Mouse (Mus musculus) CH12.LX (cell line): Measurements from ENCODE around the gene Arhgef2. TPM values are rescaled to one million over a fixed set of nuclear protein-coding genes. Genes with fewer than 3 reads are reported as not detected.
A peak's percentile ranks its signal among the peaks of the same experiment; 100 is the strongest.
"Not testable (repeated sequence)": the region's sequence is repeated elsewhere in the genome, so short reads cannot be mapped to it uniquely, and the experiment has no call there.

Experiments
- DNase-seq: peaks from one replicate; pipeline ENCODE4 v3.0.0-alpha.2; 2013; ENCODE audit errors: extremely low read depth
- H3K27ac ChIP-seq: 2 replicates; pipeline ENCODE4 v1.5.1; 2012; ENCODE audit warnings: low read depth, mild to moderate bottlenecking, control low read depth, moderate library complexity; ENCODE audit not compliant: insufficient read depth
- H3K27me3 ChIP-seq: replicated peaks from 2 replicates; pipeline ENCODE3; 2012; ENCODE audit warnings: inconsistent platforms
- H3K36me3 ChIP-seq, 2 experiments: replicated peaks in 1 of 2; 2 replicates each; pipeline versions ENCODE3 to v1.6.1; 2012; ENCODE audit warnings: inconsistent platforms in 1 of 2, low read length in 1 of 2, mild to moderate bottlenecking in 1 of 2, mixed read lengths in 1 of 2, moderate library complexity in 1 of 2; ENCODE audit not compliant: control insufficient read depth in 1 of 2, insufficient read depth in 1 of 2
- H3K4me1 ChIP-seq, 2 experiments: 2 replicates each; pipeline ENCODE4 v1.6.1; 2012; ENCODE audit warnings: inconsistent platforms in 1 of 2, moderate library complexity in 1 of 2; ENCODE audit not compliant: insufficient read depth in 2 of 2, control insufficient read depth in 1 of 2
- H3K4me2 ChIP-seq: 2 replicates; pipeline ENCODE4 v1.6.1; 2012; ENCODE audit warnings: low read depth, mild to moderate bottlenecking, control low read depth; ENCODE audit not compliant: poor library complexity, insufficient read depth, severe bottlenecking
- H3K4me3 ChIP-seq, 3 experiments: fragments of 150-350 bp in 1 of 3; sonication (generic) in 1 of 3; replicated peaks in 1 of 3; 2 replicates each; pipeline versions ENCODE3 to v1.5.1; 2011 to 2012; ENCODE audit warnings: low read depth in 2 of 3, low read length in 2 of 3, mild to moderate bottlenecking in 2 of 3, moderate library complexity in 2 of 3, control low read depth in 1 of 3, improper control_type of control experiment in 1 of 3, inconsistent platforms in 1 of 3, mixed read lengths in 1 of 3; ENCODE audit not compliant: poor library complexity in 1 of 3
- H3K79me2 ChIP-seq: replicated peaks from 2 replicates; pipeline ENCODE4 v1.6.1; 2012; ENCODE audit warnings: mild to moderate bottlenecking, moderate library complexity; ENCODE audit not compliant: control insufficient read depth, poor library complexity, insufficient read depth, severe bottlenecking; ENCODE audit errors: extremely low read depth
- H3K9ac ChIP-seq: 2 replicates; pipeline ENCODE4 v1.6.1; 2012; ENCODE audit warnings: low read depth, mild to moderate bottlenecking, control low read depth, moderate library complexity; ENCODE audit not compliant: insufficient read depth
- H3K9me3 ChIP-seq: replicated peaks from 2 replicates; pipeline ENCODE3; 2012; ENCODE audit warnings: low read length, inconsistent platforms, mixed read lengths
- BHLHE40 ChIP-seq: IDR thresholded peaks from 2 replicates; pipeline ENCODE4 v1.6.1; 2011; ENCODE audit warnings: mild to moderate bottlenecking, low read depth, low read length, improper control_type of control experiment
- CHD1 ChIP-seq: IDR thresholded peaks from 2 replicates; pipeline ENCODE4 v1.6.1; 2012; ENCODE audit warnings: low read depth, low read length, improper control_type of control experiment, inconsistent platforms
- CTCF ChIP-seq, 2 experiments: IDR thresholded peaks in 1 of 2; conservative IDR thresholded peaks in 1 of 2; 2 replicates each; pipeline ENCODE4 v1.5.1; 2011 to 2012; ENCODE audit warnings: low read depth in 2 of 2, low read length in 2 of 2, improper control_type of control experiment in 1 of 2, inconsistent platforms in 1 of 2, mild to moderate bottlenecking in 1 of 2, moderate library complexity in 1 of 2
- E2F4 ChIP-seq: IDR thresholded peaks from 2 replicates; pipeline ENCODE4 v1.6.1; 2011; ENCODE audit warnings: low read depth, low read length, improper control_type of control experiment; ENCODE audit not compliant: insufficient replicate concordance
- JUN ChIP-seq: IDR thresholded peaks from 2 replicates; pipeline ENCODE4 v1.6.1; 2011; ENCODE audit warnings: low read depth, mild to moderate bottlenecking, low read length, improper control_type of control experiment, moderate library complexity; ENCODE audit not compliant: insufficient read depth
- KAT2A ChIP-seq: IDR thresholded peaks from 2 replicates; pipeline ENCODE4 v1.6.1; 2012; ENCODE audit warnings: low read length, improper control_type of control experiment, inconsistent platforms; ENCODE audit not compliant: insufficient replicate concordance
- MAFK ChIP-seq: IDR thresholded peaks from 2 replicates; pipeline ENCODE4 v1.6.1; 2011; ENCODE audit warnings: low read length, improper control_type of control experiment; ENCODE audit not compliant: insufficient replicate concordance
- MAX ChIP-seq: IDR thresholded peaks from 2 replicates; pipeline ENCODE4 v1.6.1; 2011; ENCODE audit warnings: low read length, improper control_type of control experiment
- MAZ ChIP-seq: IDR thresholded peaks from 2 replicates; pipeline ENCODE4 v1.6.1; 2012; ENCODE audit warnings: low read depth, mild to moderate bottlenecking, inconsistent platforms, low read length, improper control_type of control experiment, moderate library complexity
- MEF2A ChIP-seq: IDR thresholded peaks from 2 replicates; pipeline ENCODE4 v1.6.1; 2014; ENCODE audit warnings: low read depth, mild to moderate bottlenecking, inconsistent platforms, low read length, improper control_type of control experiment, borderline replicate concordance
- NELFE ChIP-seq: IDR thresholded peaks from 2 replicates; pipeline ENCODE4 v1.6.1; 2011; ENCODE audit warnings: low read depth, low read length, improper control_type of control experiment
- PAX5 ChIP-seq: IDR thresholded peaks from 2 replicates; pipeline ENCODE4 v1.6.1; 2012; ENCODE audit warnings: low read length, inconsistent platforms, mixed read lengths
- TBP ChIP-seq: conservative IDR thresholded peaks from 2 replicates; pipeline ENCODE4 v1.6.1; 2011; ENCODE audit warnings: low read depth, low read length, improper control_type of control experiment
- TCF12 ChIP-seq: IDR thresholded peaks from 2 replicates; pipeline ENCODE4 v1.6.1; 2014; ENCODE audit warnings: low read depth, mild to moderate bottlenecking, inconsistent platforms, low read length, improper control_type of control experiment
- UBTF ChIP-seq: IDR thresholded peaks from 2 replicates; pipeline ENCODE4 v1.6.1; 2012; ENCODE audit warnings: low read depth, mild to moderate bottlenecking, inconsistent platforms, low read length, improper control_type of control experiment, moderate library complexity
- USF1 ChIP-seq: IDR thresholded peaks from 2 replicates; pipeline ENCODE4 v1.6.1; 2014; ENCODE audit warnings: low read depth, mild to moderate bottlenecking, inconsistent platforms, low read length, improper control_type of control experiment
- USF2 ChIP-seq: conservative IDR thresholded peaks from 2 replicates; pipeline ENCODE4 v1.6.1; 2011; ENCODE audit warnings: low read depth, low read length, improper control_type of control experiment
- ZC3H11A ChIP-seq: IDR thresholded peaks from 2 replicates; pipeline ENCODE4 v1.6.1; 2012; ENCODE audit warnings: low read depth, mild to moderate bottlenecking, inconsistent platforms, low read length, improper control_type of control experiment
- ZKSCAN1 ChIP-seq: IDR thresholded peaks from 2 replicates; pipeline ENCODE4 v1.6.1; 2012; ENCODE audit warnings: low read depth, inconsistent platforms, low read length, improper control_type of control experiment, borderline replicate concordance
- ZMIZ1 ChIP-seq: IDR thresholded peaks from 2 replicates; pipeline ENCODE4 v1.6.1; 2012; ENCODE audit warnings: low read depth, mild to moderate bottlenecking, inconsistent platforms, low read length, improper control_type of control experiment
- ZNF384 ChIP-seq: IDR thresholded peaks from 2 replicates; pipeline ENCODE4 v1.6.1; 2012; ENCODE audit warnings: low read depth, low read length, improper control_type of control experiment, inconsistent platforms
- dilution Hi-C: fragments of 300-500 bp; cut with MboI; formaldehyde crosslinking; loops from 2 replicates; pipeline ENCODE4 v1.14.3; 2020; ENCODE audit warnings: low sequenced_read_pairs; ENCODE audit not compliant: extremely low pct_unique_long_range_greater_than_20kb, extremely low pct_ligation_motif_present
- in situ Hi-C: fragments of 300-500 bp; cut with MboI; formaldehyde crosslinking; loops from 3 replicates; pipeline ENCODE4 v1.14.3; 2019; ENCODE audit warnings: low sequenced_read_pairs, low pct_ligation_motif_present, low pct_unique_long_range_greater_than_20kb, mixed read lengths
- polyA plus RNA-seq: library from polyadenylated mRNA; unstranded; fragments of >175 nt; gene quantifications from 2 replicates; pipeline ENCODE4 v1.2.1, GENCODE M21; 2012; ENCODE audit warnings: low read depth; ENCODE audit not compliant: insufficient read length
- total RNA-seq, 2 experiments: library from RNA; depleted of rRNA; stranded (reverse); fragments of 300-350 nt in 1 of 2; fragments of >200 nt in 1 of 2; gene quantifications; 2 replicates each; pipeline ENCODE4 v1.2.3; 2012 to 2014

The Arhgef2 gene
- total and polyA plus RNA-seq, 3 experiments = 18.5 to 43.9 (median 43.1) TPM

- peaks cover 13 to 29% of the 10 kb centered on the region in 2 experiments for H3K4me1 ChIP-seq
- in situ Hi-C loops (no loop called here), dilution Hi-C loops (no loop called here)
- DNase-seq = no peak
- no peak overlapping the region for H3K4me3 ChIP-seq
- peak overlapping the region; percentile 59 for H3K4me2 ChIP-seq
- no peaks in the 10 kb centered on the region for H3K9me3 ChIP-seq
- no peaks in the 10 kb centered on the region for H3K27me3 ChIP-seq
- peak overlapping the region; percentile 12 for H3K27ac ChIP-seq
- no peaks in the 10 kb centered on the region for H3K79me2 ChIP-seq
- H3K36me3 ChIP-seq = peaks cover 3 to 19% of the 10 kb centered on the region in 2 experiments
- H3K9ac ChIP-seq = peak overlapping the region; percentile 15
- TF ChIP-seq TBP (0 out of 2 replicates have a peak, but pooled peaks have one; percentile 6), TCF12 (no peak)
- TF ChIP-seq, all 38 proteins: peak for 1
These were observed 11.7 kb upstream of the Arhgef2 start for GRCm38 (mm10) chr3:88593893-88594580.

- not testable (repeated sequence) for H3K9me3 ChIP-seq, H3K4me2 ChIP-seq
- peak; percentile 81 for TF ChIP-seq TCF12
These were observed 9.2 kb upstream of the Arhgef2 start for GRCm38 (mm10) chr3:88596547-88596946.

GRCm38 (mm10) chr3:88602466-88602865 is 3.3 kb upstream of the Arhgef2 start:
- H3K27ac ChIP-seq = no peak overlapping the region
- H3K9ac ChIP-seq = no peak overlapping the region
- no peak overlapping the region for H3K4me2 ChIP-seq
- H3K4me3 ChIP-seq = no peak overlapping the region
- H3K4me1 ChIP-seq = peaks cover 2 to 24% of the 10 kb centered on the region in 2 experiments; a peak in 2 of 4 replicates
- no peaks in the 10 kb centered on the region for H3K9me3 ChIP-seq
- DNase-seq = no peak
- no peaks in the 10 kb centered on the region for H3K27me3 ChIP-seq
- dilution Hi-C loops = no loop called here
- no peaks in the 10 kb centered on the region for H3K36me3 ChIP-seq
- no peaks in the 10 kb centered on the region for H3K79me2 ChIP-seq
- in situ Hi-C loops = loop anchor here (25.0 kb wide), 1 partner anchor 135 kb away; no protein-coding TSS in a partner anchor
- TF ChIP-seq MAZ = no peak
- no peak for TF ChIP-seq USF1
- no peak for TF ChIP-seq ZC3H11A
- TF ChIP-seq MEF2A = no peak
- no peak for TF ChIP-seq BHLHE40
- TF ChIP-seq MAFK = no peak
- TF ChIP-seq CTCF (conservative IDR thresholded peaks at IDR 0.05 in 1 of 2, IDR thresholded peaks at IDR 0.05 in 1 of 2; ENCODE audit: low read depth in 2 of 2, low read length in 2 of 2) = no peak
- no peak for TF ChIP-seq KAT2A
- TF ChIP-seq UBTF = no peak
- no peak for TF ChIP-seq JUN
- TF ChIP-seq NELFE = no peak
- no peak for TF ChIP-seq TCF12
- no peak for TF ChIP-seq PAX5
- no peak for TF ChIP-seq ZNF384
- TF ChIP-seq MAX = no peak
- no peak for TF ChIP-seq CHD1
- TF ChIP-seq ZKSCAN1 = no peak
- TF ChIP-seq E2F4 = no peak
- no peak for TF ChIP-seq USF2
- TF ChIP-seq ZMIZ1 = no peak
- TF ChIP-seq, all 38 proteins: peak for 0

More at GRCm38 (mm10) chr3:88596547-88596946, 9.2 kb upstream of the Arhgef2 start:
- DNase-seq, H3K27ac ChIP-seq, H3K27me3 ChIP-seq, H3K79me2 ChIP-seq, dilution Hi-C loops, H3K4me3 ChIP-seq, H3K9ac ChIP-seq, H3K36me3 ChIP-seq: not testable (repeated sequence)
- H3K4me1 ChIP-seq = peaks cover 13 to 28% of the 10 kb centered on the region in 2 experiments
- in situ Hi-C loops = loop anchor here (5.0 kb wide), 1 partner anchor 49 kb away; the partner anchor contains the start of gene Rab25
